Mouse (Mus musculus) lung, adult 2 months (tissue): Measurements from ENCODE around the gene Glo1. TPM values are rescaled to one million over a fixed set of nuclear protein-coding genes. Genes with fewer than 3 reads are reported as not detected.
A peak's percentile ranks its signal among the peaks of the same experiment; 100 is the strongest.
"Not testable (repeated sequence)": the region's sequence is repeated elsewhere in the genome, so short reads cannot be mapped to it uniquely, and the experiment has no call there.

Source experiments
- DNase-seq: peaks from one replicate; pipeline ENCODE4 v3.0.0; 2022
- H3K4me1 ChIP-seq: fragments of 200-500 bp; 2 replicates; pipeline ENCODE4 v1.6.1; 2011; ENCODE audit warnings: low read length; ENCODE audit not compliant: control insufficient read depth, insufficient read depth
- H3K4me3 ChIP-seq: fragments of 200-500 bp; replicated peaks from 2 replicates; pipeline ENCODE3; 2011; ENCODE audit warnings: low read depth, mild to moderate bottlenecking, control low read depth, low read length; ENCODE audit errors: extremely low read depth
- CTCF ChIP-seq: fragments of 200-500 bp; IDR thresholded peaks from 2 replicates; pipeline ENCODE4 v1.5.1; 2011; ENCODE audit warnings: mild to moderate bottlenecking, low read length, control low read depth; ENCODE audit not compliant: insufficient read depth
- POLR2A ChIP-seq: fragments of 200-500 bp; IDR thresholded peaks from 2 replicates; pipeline ENCODE4 v1.6.1; 2011; ENCODE audit warnings: low read depth, mild to moderate bottlenecking, control low read depth, low read length, borderline replicate concordance; ENCODE audit errors: extremely low read depth
- WGBS: fragments of 180-500 bp; shearing (Covaris S2); methylation state at CpG from one replicate; pipeline ENCODE4 v1.1.7; 2018; 5-methylcytosine and 5-hydroxymethylcytosine counted together
- polyA plus RNA-seq: library from polyadenylated mRNA; depleted of rRNA; stranded (reverse); fragments of >200 nt; gene quantifications from 2 replicates; pipeline ENCODE4 v1.2.3, GENCODE M21; 2012

Glo1 gene
- polyA plus RNA-seq, 1 experiment, result 38.3 TPM

- TF ChIP-seq POLR2A (no peak), CTCF (peak; percentile 22; the same call in 1 of the 2 replicates)
- Histone ChIP-seq H3K4me3 (no peak overlapping the region), H3K4me1 (no peaks in the 10 kb centered on the region)
- 96% methylated on average over 3 of the region's 3 CpGs for WGBS
- no peak for DNase-seq
Measured at GRCm38 (mm10) chr17:30648770-30649169, 22.1 kb upstream of the Glo1 start.

- 81% methylated on average over 5 of the region's 5 CpGs for WGBS
- TF ChIP-seq POLR2A (no peak), CTCF (no peak)
- Histone ChIP-seq H3K4me1 (no peaks in the 10 kb centered on the region), H3K4me3 (no peak overlapping the region)
- no peak for DNase-seq
Measured at GRCm38 (mm10) chr17:30640896-30641295, 14.2 kb upstream of the Glo1 start.

GRCm38 (mm10) chr17:30638996-30639395 is 12.3 kb upstream of the Glo1 start:
- 55% methylated on average over 2 of the region's 2 CpGs for WGBS
- Histone ChIP-seq H3K4me3 (no peak overlapping the region), H3K4me1 (no peaks in the 10 kb centered on the region)
- no peak for TF ChIP-seq CTCF
- no peak for TF ChIP-seq POLR2A
- no peak for DNase-seq

- no peak for TF ChIP-seq POLR2A
- TF ChIP-seq CTCF, result no peak
- Histone ChIP-seq H3K4me1 (no peaks in the 10 kb centered on the region), H3K4me3 (no peak overlapping the region)
- no peak for DNase-seq
- WGBS, result 40% methylated on average over 1 of the region's 1 CpGs
Measured at GRCm38 (mm10) chr17:30637714-30638113, 11.0 kb upstream of the Glo1 start.

- WGBS, result 31% methylated on average over 17 of the region's 17 CpGs
- TF ChIP-seq POLR2A (no peak), CTCF (no peak)
- no peak overlapping the region for H3K4me3 ChIP-seq
- H3K4me1 ChIP-seq, result no peaks in the 10 kb centered on the region
- no peak for DNase-seq
Measured at GRCm38 (mm10) chr17:30635367-30635766, 8.7 kb upstream of the Glo1 start.

- WGBS, result no CpG with 5 or more reads among the region's 20 CpGs
- H3K4me3 ChIP-seq, DNase-seq, H3K4me1 ChIP-seq: not testable (repeated sequence)
Measured at GRCm38 (mm10) chr17:30624132-30624531, 2.5 kb downstream of the Glo1 start, which contains the start of gene Dnah8. Gene Dnah8 (plus strand): TSS chr17:30624354.

- H3K4me3 ChIP-seq, result no peak overlapping the region
- DNase-seq, result no peak
- 85% methylated on average over 3 of the region's 3 CpGs for WGBS
Measured at GRCm38 (mm10) chr17:30623200-30623599, 3.5 kb downstream of the Glo1 start.

GRCm38 (mm10) chr17:30621450-30621849 is 5.2 kb downstream of the Glo1 start:
- no peak for TF ChIP-seq POLR2A
- TF ChIP-seq CTCF, result no peak
- Histone ChIP-seq H3K4me3 (no peak overlapping the region), H3K4me1 (no peaks in the 10 kb centered on the region)
- 71% methylated on average over 4 of the region's 4 CpGs for WGBS
- DNase-seq, result no peak

More at GRCm38 (mm10) chr17:30623200-30623599, 3.5 kb downstream of the Glo1 start:
- no peak for TF ChIP-seq CTCF
- no peaks in the 10 kb centered on the region for H3K4me1 ChIP-seq

- no peak for TF ChIP-seq CTCF
- TF ChIP-seq POLR2A, result no peak
- Histone ChIP-seq H3K4me1 (no peaks in the 10 kb centered on the region), H3K4me3 (no peak overlapping the region)
- no peak for DNase-seq
- WGBS, result 67% methylated on average over 2 of the region's 2 CpGs
Measured at GRCm38 (mm10) chr17:30620548-30620947, 6.1 kb downstream of the Glo1 start.

GRCm38 (mm10) chr17:30619153-30619552 is 7.5 kb downstream of the Glo1 start:
- Histone ChIP-seq H3K4me3 (no peak overlapping the region), H3K4me1 (no peaks in the 10 kb centered on the region)
- no peak for TF ChIP-seq CTCF
- TF ChIP-seq POLR2A, result no peak
- DNase-seq, result no peak
- 7% methylated on average over 2 of the region's 2 CpGs for WGBS
